Mouse (Mus musculus): ENCODE measurements around the gene Slc25a43.

DNA sequence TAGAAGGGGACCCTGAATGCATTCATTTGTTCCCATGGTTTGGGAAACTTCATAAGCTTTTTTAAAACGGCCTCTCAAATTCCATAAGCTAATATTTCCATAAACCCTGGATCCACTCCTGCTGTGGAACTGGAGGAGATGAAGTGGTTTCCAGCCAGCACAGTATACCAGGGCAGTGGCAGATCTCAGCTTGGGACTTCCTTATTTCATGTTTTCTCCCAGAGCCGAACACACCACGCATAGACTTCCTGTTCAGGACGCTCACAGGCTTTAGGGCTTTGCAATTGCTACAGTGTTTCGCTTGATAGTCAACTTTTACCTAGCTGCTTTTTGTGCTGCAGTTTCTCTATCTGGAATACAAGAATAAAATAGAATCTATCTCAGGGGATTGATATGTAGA, 59.7 kb downstream of the Slc25a43 start:
- TF ChIP-seq POLR2A (IDR thresholded peaks at IDR 0.05; ENCODE audit: insufficient read depth, low read length) = no peak
- no peak for TF ChIP-seq CTCF (IDR thresholded peaks at IDR 0.05; ENCODE audit: low read depth, low read length)
